Mouse (Mus musculus) stomach, embryonic 14.5 days (tissue): ENCODE measurements around the gene Fasn. TPM values are rescaled to one million over a fixed set of nuclear protein-coding genes. Genes with fewer than 3 reads are reported as not detected.

Experiments
- ATAC-seq: fragments of 200-750 bp; cut with Nextera tagmentation; 2 replicates; pipeline ENCODE4 v1.8.0; 2017; ENCODE audit warnings: low read depth, moderate TSS enrichment; ENCODE audit not compliant: insufficient number of reproducible peaks, insufficient read depth, low FRiP score
- H3K27ac ChIP-seq: fragments of 300-500 bp; sonication (generic); 2 replicates; pipeline ENCODE4 v1.5.1; 2014; ENCODE audit warnings: mild to moderate bottlenecking, low read length, moderate library complexity, mixed read lengths
- H3K27me3 ChIP-seq: fragments of 300-500 bp; sonication (generic); 2 replicates; pipeline ENCODE4 v1.6.1; 2014; ENCODE audit warnings: low read length, control low read depth, mixed read lengths; ENCODE audit not compliant: control insufficient read depth, insufficient read depth
- H3K36me3 ChIP-seq: fragments of 300-500 bp; sonication (generic); 2 replicates; pipeline ENCODE4 v1.6.1; 2014; ENCODE audit warnings: mild to moderate bottlenecking, control low read depth, low read length, moderate library complexity, mixed read lengths; ENCODE audit not compliant: control insufficient read depth, insufficient read depth
- H3K4me1 ChIP-seq: fragments of 300-500 bp; sonication (generic); 2 replicates; pipeline ENCODE4 v1.6.1; 2014; ENCODE audit warnings: low read length, control low read depth, mixed read lengths; ENCODE audit not compliant: control insufficient read depth, insufficient read depth
- H3K4me2 ChIP-seq: fragments of 300-500 bp; sonication (generic); replicated peaks from 2 replicates; pipeline ENCODE4 v1.6.1; 2014; ENCODE audit warnings: low read depth, low read length, control low read depth
- H3K4me3 ChIP-seq: fragments of 300-500 bp; sonication (generic); 2 replicates; pipeline ENCODE4 v1.5.1; 2014; ENCODE audit warnings: low read depth, low read length, control low read depth
- H3K9ac ChIP-seq: fragments of 300-500 bp; sonication (generic); replicated peaks from 2 replicates; pipeline ENCODE4 v1.6.1; 2014; ENCODE audit warnings: low read depth, mild to moderate bottlenecking, control low read depth, low read length, moderate library complexity, mixed read lengths
- H3K9me3 ChIP-seq: fragments of 300-500 bp; sonication (generic); 2 replicates; pipeline ENCODE4 v1.6.1; 2016; ENCODE audit warnings: low read depth, low read length, control low read depth; ENCODE audit not compliant: control insufficient read depth
- WGBS: fragments of 180-500 bp; shearing (Covaris S2); extraction: QIAGEN DNeasy Blood & Tissue Kit; methylation state at CpG from one replicate; pipeline ENCODE4 v1.1.7; 2014; 5-methylcytosine and 5-hydroxymethylcytosine counted together
- polyA plus RNA-seq: library from polyadenylated mRNA; unstranded; fragments of >200 nt; fragmentation: Nextera tagmentation; extraction: Ambion mirVana; gene quantifications from 2 replicates; pipeline ENCODE4 v1.2.1, GENCODE M21; 2014

The Fasn gene
- polyA plus RNA-seq, 1 experiment from 2014 or later: 70.9 TPM

GRCm38 (mm10) chr11:120831659-120832440 lies 7.5 kb upstream of the Fasn start:
- H3K36me3 ChIP-seq: peaks cover 3% of the 10 kb centered on the region; the same call in 1 of the 2 replicates
- H3K9ac ChIP-seq: no peak overlapping the region
- WGBS: 87% methylated on average over 3 of the region's 3 CpGs
- H3K27ac ChIP-seq: no peak overlapping the region
- H3K9me3 ChIP-seq: no peaks in the 10 kb centered on the region
- no peaks in the 10 kb centered on the region for H3K27me3 ChIP-seq
- no peak overlapping the region for H3K4me2 ChIP-seq
- ATAC-seq: no peak
- H3K4me3 ChIP-seq: no peak overlapping the region
- H3K4me1 ChIP-seq: peaks cover 8% of the 10 kb centered on the region

GRCm38 (mm10) chr11:120830686-120831085 lies 6.3 kb upstream of the Fasn start:
- Histone ChIP-seq H3K27me3 (no peaks in the 10 kb centered on the region), H3K27ac (no peak overlapping the region), H3K36me3 (peaks cover 5% of the 10 kb centered on the region; the same call in 1 of the 2 replicates), H3K9me3 (no peaks in the 10 kb centered on the region), H3K4me2 (no peak overlapping the region), H3K4me3 (no peak overlapping the region), H3K9ac (no peak overlapping the region), H3K4me1 (peaks cover 12% of the 10 kb centered on the region)
- WGBS: 87% methylated on average over 12 of the region's 12 CpGs
- no peak for ATAC-seq

- peaks cover 18% of the 10 kb centered on the region for H3K4me1 ChIP-seq
- H3K4me2 ChIP-seq: no peak overlapping the region
- H3K27me3 ChIP-seq: no peaks in the 10 kb centered on the region
- no peak overlapping the region for H3K4me3 ChIP-seq
- no peak overlapping the region for H3K9ac ChIP-seq
- 87% methylated on average over 10 of the region's 10 CpGs for WGBS
- no peaks in the 10 kb centered on the region for H3K9me3 ChIP-seq
- peaks cover 5% of the 10 kb centered on the region; the same call in 1 of the 2 replicates for H3K36me3 ChIP-seq
- ATAC-seq: no peak
- H3K27ac ChIP-seq: no peak overlapping the region
These were observed 5.6 kb upstream of the Fasn start for GRCm38 (mm10) chr11:120829757-120830532.

GRCm38 (mm10) chr11:120828416-120828815 lies 4.1 kb upstream of the Fasn start:
- no peaks in the 10 kb centered on the region for H3K27me3 ChIP-seq
- H3K27ac ChIP-seq: no peak overlapping the region
- H3K4me3 ChIP-seq: no peak overlapping the region
- H3K9me3 ChIP-seq: no peaks in the 10 kb centered on the region
- H3K36me3 ChIP-seq: peaks cover 5% of the 10 kb centered on the region; the same call in 1 of the 2 replicates
- no peak overlapping the region for H3K9ac ChIP-seq
- no peak overlapping the region for H3K4me2 ChIP-seq
- H3K4me1 ChIP-seq: peaks cover 12% of the 10 kb centered on the region
- no peak for ATAC-seq
- WGBS: 77% methylated on average over 4 of the region's 4 CpGs

- Histone ChIP-seq H3K4me2 (no peak overlapping the region), H3K27me3 (no peaks in the 10 kb centered on the region), H3K4me3 (no peak overlapping the region), H3K36me3 (peaks cover 17% of the 10 kb centered on the region), H3K9me3 (no peaks in the 10 kb centered on the region), H3K4me1 (peaks cover 28% of the 10 kb centered on the region), H3K27ac (peak overlapping the region; percentile 98; the same call in 1 of the 2 replicates), H3K9ac (no peak overlapping the region)
- WGBS: 82% methylated on average over 8 of the region's 8 CpGs
- ATAC-seq: no peak
These were observed 1.9 kb upstream of the Fasn start for GRCm38 (mm10) chr11:120826016-120826953.

GRCm38 (mm10) chr11:120825289-120825863 lies 1.0 kb upstream of the Fasn start:
- WGBS: 38% methylated on average over 4 of the region's 4 CpGs

GRCm38 (mm10) chr11:120824787-120825288 lies 491 bp upstream of the Fasn start:
- Histone ChIP-seq H3K27ac (peak overlapping the region; percentile 98), H3K4me2 (peak overlapping the region; percentile 97), H3K36me3 (peaks cover 29% of the 10 kb centered on the region), H3K27me3 (no peaks in the 10 kb centered on the region), H3K4me1 (peaks cover 29% of the 10 kb centered on the region), H3K4me3 (peak overlapping the region; percentile 94), H3K9ac (peak overlapping the region; percentile 92), H3K9me3 (no peaks in the 10 kb centered on the region)
- peak; percentile 3 for ATAC-seq
- 0% methylated on average over 15 of the region's 21 CpGs for WGBS

More at GRCm38 (mm10) chr11:120825289-120825863, 1.0 kb upstream of the Fasn start:
- peak overlapping the region; percentile 98 for H3K27ac ChIP-seq
- no peaks in the 10 kb centered on the region for H3K9me3 ChIP-seq
- peak overlapping the region; percentile 94 for H3K4me3 ChIP-seq
- peaks cover 26% of the 10 kb centered on the region for H3K36me3 ChIP-seq
- ATAC-seq: no peak
- peak overlapping the region; percentile 97 for H3K4me2 ChIP-seq
- no peaks in the 10 kb centered on the region for H3K27me3 ChIP-seq
- peaks cover 29% of the 10 kb centered on the region for H3K4me1 ChIP-seq
- H3K9ac ChIP-seq: peak overlapping the region; percentile 92
